Mouse (Mus musculus): Measurements from ENCODE around the gene Spata18.

Gene Spata18

DNA sequence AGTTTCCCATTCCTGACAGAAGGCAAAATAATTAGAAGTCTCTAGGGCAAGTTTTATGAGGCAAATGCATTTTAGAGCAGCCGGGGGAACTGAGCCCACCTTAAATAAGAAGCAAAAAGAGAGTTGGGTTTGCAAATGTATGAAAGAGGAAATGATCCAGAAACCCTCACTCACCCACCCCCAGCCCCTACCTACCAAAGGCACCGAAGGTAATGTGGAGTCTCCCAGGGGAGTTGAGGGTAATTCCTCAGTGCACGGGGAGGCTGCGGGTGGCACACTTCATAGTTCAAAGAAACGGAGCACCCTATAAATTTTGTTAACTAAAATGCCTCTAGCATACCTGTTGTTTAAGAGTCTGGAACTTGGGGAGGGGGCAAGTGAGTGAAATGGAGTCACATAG lies 54.1 kb downstream of the Spata18 start:
- in situ Hi-C loops (cut with MboI, MseI), result no loop called here

DNA sequence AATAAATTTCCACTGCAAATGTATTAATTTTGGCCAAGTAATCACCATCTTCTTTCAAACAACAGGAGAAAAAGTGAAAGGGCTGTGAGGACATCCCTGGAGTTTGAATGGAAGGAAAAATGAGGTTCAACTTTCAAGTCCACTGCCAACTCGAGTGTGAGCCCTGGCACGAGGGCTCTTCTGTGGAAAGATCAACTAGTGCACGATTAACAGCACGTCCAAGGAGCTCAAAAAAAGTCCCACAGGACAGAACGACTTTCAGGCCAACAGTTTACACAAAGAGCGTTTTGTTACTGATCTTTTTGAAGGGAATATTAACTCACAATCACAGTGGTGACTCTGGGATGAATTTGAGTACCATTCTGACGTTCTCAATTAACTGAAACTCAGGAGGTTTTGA lies 61.7 kb downstream of the Spata18 start:
- in situ Hi-C loops (cut with MboI, MseI), result no loop called here

DNA sequence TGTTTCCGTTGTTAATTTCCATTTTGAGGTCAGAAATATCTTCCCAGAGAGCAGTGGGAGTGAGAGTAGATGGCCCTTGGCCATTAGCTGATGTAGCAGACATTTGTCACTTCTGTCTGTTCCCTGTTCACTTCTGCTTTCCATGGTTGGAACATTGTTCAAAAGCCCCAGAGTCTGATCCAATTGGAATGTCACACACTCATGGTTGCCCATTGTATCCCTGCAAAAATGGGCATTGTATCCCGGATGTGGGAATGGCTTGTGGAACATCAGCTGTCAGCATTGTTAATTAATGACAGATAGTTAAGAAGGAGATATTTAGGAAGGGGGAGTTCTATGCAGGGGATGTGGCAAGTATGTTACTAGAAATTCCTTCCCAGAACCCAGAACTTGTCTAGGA lies 65.8 kb downstream of the Spata18 start:
- in situ Hi-C loops (cut with MboI, MseI), result no loop called here

DNA sequence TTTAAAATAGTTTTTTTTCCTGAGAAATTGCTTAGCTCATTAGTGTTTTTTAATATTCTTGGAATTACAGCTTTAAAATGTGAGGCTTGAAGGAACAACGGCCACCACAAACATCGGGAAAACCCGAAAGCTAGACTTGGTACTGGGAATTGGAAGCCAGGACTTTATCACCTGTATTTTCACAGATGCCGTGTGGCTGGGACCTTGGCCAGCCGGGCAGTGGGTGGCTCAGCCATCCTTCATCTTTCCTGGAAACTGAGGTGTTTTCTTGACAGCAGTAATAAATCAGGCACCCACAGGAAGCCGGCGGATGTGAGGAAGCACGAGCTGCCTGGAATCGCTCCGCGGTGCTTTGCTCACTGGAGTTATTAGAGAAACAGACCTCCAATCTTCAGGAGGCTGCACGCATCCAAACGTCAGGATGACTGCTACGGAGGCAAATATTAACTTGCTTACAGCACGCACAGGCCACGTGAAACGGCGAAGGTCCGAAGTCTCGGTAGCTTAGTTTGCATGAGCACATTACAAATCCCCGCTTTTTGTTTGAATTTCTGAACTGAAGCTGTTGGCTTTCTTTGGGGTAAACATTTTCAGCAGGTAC lies 70.6 kb downstream of the Spata18 start:
- in situ Hi-C loops (cut with MboI, MseI), result no loop called here

DNA sequence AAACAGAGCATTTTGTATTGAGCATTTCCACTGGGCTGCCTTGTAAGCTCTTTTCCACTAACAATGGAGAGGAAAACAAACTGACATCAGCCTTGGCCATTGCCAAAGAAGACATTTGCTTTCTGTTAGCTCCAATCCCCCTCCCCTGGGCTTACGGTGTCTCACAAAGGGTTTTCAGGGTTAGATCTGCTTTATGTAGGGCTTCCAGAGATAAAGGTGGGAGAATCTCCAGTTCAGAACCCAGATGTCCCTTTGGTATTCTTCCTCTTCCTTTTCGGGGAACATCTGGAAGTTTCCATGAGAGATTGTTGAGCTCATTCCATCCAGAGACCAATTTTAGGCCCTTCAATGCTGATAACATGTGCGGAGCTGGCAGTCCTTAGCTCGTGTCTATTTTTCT lies 74.8 kb downstream of the Spata18 start:
- in situ Hi-C loops (cut with MboI, MseI), result no loop called here

DNA sequence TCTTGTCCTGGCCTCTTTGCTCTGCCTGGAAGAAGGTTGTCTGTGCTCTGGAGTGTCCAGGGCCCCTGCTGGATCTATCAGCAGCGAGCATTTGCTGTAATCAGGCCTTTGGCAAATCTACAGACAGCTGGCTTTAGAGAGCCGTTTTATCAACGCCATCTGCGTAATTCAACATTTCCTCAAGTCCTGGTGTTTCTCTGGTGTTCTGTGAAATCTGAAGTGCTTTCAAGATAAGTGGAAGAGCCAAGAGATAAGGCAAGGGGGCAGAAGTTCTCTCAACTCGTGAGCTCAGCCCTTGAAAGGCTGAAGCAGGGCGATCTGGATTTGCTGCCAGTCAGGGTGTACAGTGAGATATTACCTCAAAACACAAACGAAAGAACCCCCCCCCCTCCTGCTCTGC lies 77.5 kb downstream of the Spata18 start:
- in situ Hi-C loops (cut with MboI, MseI), result no loop called here

Data from T-helper 17 cell (primary cell).